Mouse (Mus musculus) heart, adult 2 months (tissue): ENCODE measurements around the gene Slc3a1. TPM values are rescaled to one million over a fixed set of nuclear protein-coding genes. Genes with fewer than 3 reads are reported as not detected.
A peak's percentile ranks its signal among the peaks of the same experiment; 100 is the strongest.

Source experiments
- DNase-seq, 2 experiments: peaks; one replicate each; pipeline ENCODE4 v3.0.0; 2021
- H3K27ac ChIP-seq: fragments of 200-600 bp; 2 replicates; pipeline ENCODE4 v1.8.1; 2022
- H3K27me3 ChIP-seq: fragments of 200-500 bp; 2 replicates; pipeline ENCODE4 v1.6.1; 2012; ENCODE audit warnings: mild to moderate bottlenecking, low read length, inconsistent platforms, mixed read lengths; ENCODE audit not compliant: control insufficient read depth, insufficient read depth
- H3K36me3 ChIP-seq: fragments of 200-500 bp; 2 replicates; pipeline ENCODE4 v1.6.1; 2012; ENCODE audit warnings: low read length, inconsistent platforms; ENCODE audit not compliant: control insufficient read depth, insufficient read depth
- H3K4me1 ChIP-seq: fragments of 200-500 bp; 2 replicates; pipeline ENCODE4 v1.6.1; 2011; ENCODE audit warnings: low read length; ENCODE audit not compliant: control insufficient read depth, insufficient read depth
- H3K4me3 ChIP-seq: fragments of 200-600 bp; 2 replicates; pipeline ENCODE4 v1.8.1; 2022
- H3K79me2 ChIP-seq: fragments of 200-500 bp; replicated peaks from 2 replicates; pipeline ENCODE4 v1.6.1; 2012; ENCODE audit warnings: mild to moderate bottlenecking, inconsistent platforms, low read length, moderate library complexity, mixed read lengths; ENCODE audit not compliant: control insufficient read depth, insufficient read depth
- H3K9ac ChIP-seq: fragments of 200-500 bp; 2 replicates; pipeline ENCODE4 v1.6.1; 2012; ENCODE audit warnings: low read depth, mild to moderate bottlenecking, control low read depth, inconsistent platforms, low read length, mixed read lengths
- CTCF ChIP-seq: fragments of 200-600 bp; IDR thresholded peaks from 2 replicates; pipeline ENCODE4 v1.8.1; 2022; ENCODE audit warnings: antibody characterized with exemption, mild to moderate bottlenecking, moderate library complexity
- EP300 ChIP-seq: fragments of 200-500 bp; IDR thresholded peaks from 2 replicates; pipeline ENCODE4 v1.6.1; 2011; ENCODE audit warnings: low read depth, low read length, control low read depth; ENCODE audit not compliant: insufficient read depth
- POLR2A ChIP-seq: fragments of 200-500 bp; IDR thresholded peaks from 2 replicates; pipeline ENCODE4 v1.6.1; 2011; ENCODE audit warnings: mild to moderate bottlenecking, low read depth, low read length, control low read depth; ENCODE audit not compliant: insufficient read depth
- WGBS: fragments of 180-500 bp; shearing (Covaris S2); methylation state at CpG from one replicate; pipeline ENCODE4 v1.1.7; 2018; 5-methylcytosine and 5-hydroxymethylcytosine counted together
- intact Hi-C: fragments of 180-260 bp; cut with DNase I; formaldehyde crosslinking; loops from one replicate; pipeline ENCODE4 v1.15.1; 2025
- polyA plus RNA-seq: library from polyadenylated mRNA; depleted of rRNA; stranded (reverse); fragments of >200 nt; gene quantifications from 2 replicates; pipeline ENCODE4 v1.2.3, GENCODE M21; 2012
- total RNA-seq, 2 experiments: library from RNA; stranded (reverse); gene quantifications; 2 replicates each; pipeline ENCODE4 v1.2.3; 2021

The Slc3a1 gene
- total and polyA plus RNA-seq, 3 experiments: 0.16 to 0.23 (median 0.16) TPM

GRCm38 (mm10) chr17:85085335-85085734 lies 57.2 kb downstream of the Slc3a1 start:
- H3K4me1 ChIP-seq: peaks cover 4% of the 10 kb centered on the region; the same call in 1 of the 2 replicates
- H3K9ac ChIP-seq: no peak overlapping the region
- no peaks in the 10 kb centered on the region for H3K79me2 ChIP-seq
- WGBS: 42% methylated on average over 2 of the region's 2 CpGs
- TF ChIP-seq POLR2A: no peak
- no peak for TF ChIP-seq CTCF
- no peak for TF ChIP-seq EP300
- no peak overlapping the region for H3K4me3 ChIP-seq
- no peak for DNase-seq
- peak overlapping the region; percentile 77 for H3K27ac ChIP-seq
- H3K36me3 ChIP-seq: peaks cover 3% of the 10 kb centered on the region
- H3K27me3 ChIP-seq: no peaks in the 10 kb centered on the region
- intact Hi-C loops: no loop called here

- Histone ChIP-seq H3K4me1 (peaks cover 4% of the 10 kb centered on the region; the same call in 1 of the 2 replicates), H3K36me3 (peaks cover 3% of the 10 kb centered on the region), H3K27ac (peak overlapping the region; percentile 77), H3K27me3 (no peaks in the 10 kb centered on the region), H3K9ac (no peak overlapping the region), H3K4me3 (no peak overlapping the region), H3K79me2 (no peaks in the 10 kb centered on the region)
- TF ChIP-seq EP300 (no peak), CTCF (no peak), POLR2A (no peak)
- no peak for DNase-seq
- 44% methylated on average over 1 of the region's 1 CpGs for WGBS
- intact Hi-C loops: no loop called here
Measured at GRCm38 (mm10) chr17:85086501-85086900, 58.3 kb downstream of the Slc3a1 start.

GRCm38 (mm10) chr17:85087591-85087990 lies 59.4 kb downstream of the Slc3a1 start:
- Histone ChIP-seq H3K79me2 (no peaks in the 10 kb centered on the region), H3K36me3 (peaks cover 3% of the 10 kb centered on the region), H3K4me1 (peaks cover 4% of the 10 kb centered on the region; the same call in 1 of the 2 replicates), H3K4me3 (0 out of 2 replicates have a peak overlapping the region, but pooled peaks have one; percentile 8), H3K9ac (no peak overlapping the region), H3K27me3 (no peaks in the 10 kb centered on the region), H3K27ac (peak overlapping the region; percentile 75)
- WGBS: 64% methylated on average over 5 of the region's 5 CpGs
- TF ChIP-seq POLR2A: peak; percentile 28; the same call in 1 of the 2 replicates
- TF ChIP-seq EP300: 0 out of 2 replicates have a peak, but pooled peaks have one; percentile 34
- no peak for TF ChIP-seq CTCF
- intact Hi-C loops: no loop called here
- peak in 1 of 2 experiments; percentile 57 for DNase-seq

- intact Hi-C loops: no loop called here
- H3K36me3 ChIP-seq: peaks cover 3% of the 10 kb centered on the region
- no peak for TF ChIP-seq CTCF
- TF ChIP-seq EP300: no peak
- no peak for TF ChIP-seq POLR2A
- no peak for DNase-seq
- no peak overlapping the region for H3K4me3 ChIP-seq
- no peaks in the 10 kb centered on the region for H3K27me3 ChIP-seq
- H3K9ac ChIP-seq: no peak overlapping the region
- peaks cover 4% of the 10 kb centered on the region; the same call in 1 of the 2 replicates for H3K4me1 ChIP-seq
- peak overlapping the region; percentile 75 for H3K27ac ChIP-seq
- H3K79me2 ChIP-seq: no peaks in the 10 kb centered on the region
- 88% methylated on average over 11 of the region's 11 CpGs for whole genome bisulfite sequencing
Measured at GRCm38 (mm10) chr17:85088401-85088800, 60.2 kb downstream of the Slc3a1 start.

GRCm38 (mm10) chr17:85089011-85089410 lies 60.8 kb downstream of the Slc3a1 start:
- no peaks in the 10 kb centered on the region for H3K79me2 ChIP-seq
- H3K4me1 ChIP-seq: peaks cover 4% of the 10 kb centered on the region; the same call in 1 of the 2 replicates
- no peak for DNase-seq
- no peaks in the 10 kb centered on the region for H3K27me3 ChIP-seq
- TF ChIP-seq EP300 (no peak), CTCF (no peak), POLR2A (no peak)
- H3K4me3 ChIP-seq: peak overlapping the region; percentile 88
- WGBS: 52% methylated on average over 6 of the region's 6 CpGs
- peaks cover 3% of the 10 kb centered on the region for H3K36me3 ChIP-seq
- no peak overlapping the region for H3K9ac ChIP-seq
- H3K27ac ChIP-seq: peak overlapping the region; percentile 75
- intact Hi-C loops: no loop called here

GRCm38 (mm10) chr17:85089621-85090020 lies 61.4 kb downstream of the Slc3a1 start:
- Histone ChIP-seq H3K36me3 (peaks cover 3% of the 10 kb centered on the region), H3K4me1 (peaks cover 4% of the 10 kb centered on the region; the same call in 1 of the 2 replicates), H3K9ac (peak overlapping the region; percentile 83), H3K79me2 (no peaks in the 10 kb centered on the region), H3K4me3 (peak overlapping the region; percentile 88), H3K27me3 (no peaks in the 10 kb centered on the region), H3K27ac (peak overlapping the region; percentile 75)
- 1% methylated on average over 16 of the region's 16 CpGs for WGBS
- no peak for TF ChIP-seq CTCF
- no peak for TF ChIP-seq POLR2A
- no peak for TF ChIP-seq EP300
- no peak for DNase-seq
- intact Hi-C loops: loop anchor here (5.0 kb wide), 3 partner anchors 132 to 297 kb away; partner anchors contain the start of genes Lrpprc and Ppm1b
